Mouse (Mus musculus): ENCODE results near the gene Stag2. TPM values are rescaled to one million over a fixed set of nuclear protein-coding genes. Genes with fewer than 3 reads are reported as not detected.

Gene Stag2
- 23.0 and 25.7 TPM in 2 replicates for polyA plus RNA-seq (2015; fragmentation: Nextera tagmentation; extraction: Ambion mirVana)

DNA sequence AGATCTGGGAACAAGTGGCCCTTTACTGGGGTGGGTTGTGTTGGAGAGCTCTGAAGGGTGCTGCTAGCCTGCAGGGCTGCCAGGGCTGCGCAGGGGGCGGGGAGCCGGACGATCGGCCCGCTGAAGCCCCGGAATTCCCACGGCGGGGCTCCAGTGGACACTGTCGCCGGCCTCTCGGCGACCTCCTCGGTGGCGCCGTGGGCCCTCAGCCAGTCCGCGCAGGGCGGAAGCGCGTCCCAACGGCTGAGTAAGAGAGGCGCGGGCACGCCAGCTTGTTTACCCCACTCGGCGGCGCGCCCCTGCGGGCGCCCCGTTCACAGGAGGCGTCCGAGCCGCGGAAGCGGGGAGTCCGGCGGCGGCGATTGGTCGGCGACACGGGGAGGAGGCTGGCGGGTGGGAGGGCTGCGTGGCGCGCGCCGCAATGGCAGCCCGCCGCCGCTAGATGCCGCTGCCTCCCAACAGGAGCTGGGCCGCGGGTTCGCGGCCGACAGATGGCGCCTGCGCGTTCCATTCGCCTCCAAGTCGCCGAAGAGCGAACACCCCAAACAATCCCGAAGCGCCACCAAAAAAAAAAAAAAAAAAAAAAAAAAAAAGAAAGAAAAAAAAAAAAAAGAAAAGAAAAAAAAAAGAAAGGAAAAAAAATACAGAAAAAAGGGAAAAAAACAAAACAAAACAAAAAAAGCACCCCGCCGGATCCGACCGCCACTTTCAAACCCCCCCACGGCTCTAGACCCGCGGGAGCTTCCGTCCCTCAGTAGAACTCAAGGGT is at the start of gene Stag2:
Stag2 (plus strand) TSS at position 530 of the 769 bp plus-strand sequence.
- WGBS: 6% methylated on average over 56 of the region's 76 CpGs
- peak within 1 kb of the TSS; percentile 48 for H3K4me2 ChIP-seq (ENCODE audit: low read depth, low read length)
- peak within 1 kb of the TSS; percentile 62 for H3K4me3 ChIP-seq (ENCODE audit: low read length)
- H3K9ac ChIP-seq (ENCODE audit: low read depth, low read length): peak within 1 kb of the TSS; percentile 92
- no peaks in the 10 kb centered on the region for H3K36me3 ChIP-seq (ENCODE audit: control insufficient read depth, insufficient read depth, low read length)
- no peaks in the 10 kb centered on the region for H3K4me1 ChIP-seq (ENCODE audit: control insufficient read depth, insufficient read depth, low read length)
- no peaks in the 10 kb centered on the region for H3K9me3 ChIP-seq (ENCODE audit: control insufficient read depth, low read length)
- peak within 1 kb of the TSS; percentile 99 for H3K27ac ChIP-seq (ENCODE audit: low read length)
- no peaks in the 10 kb centered on the region for H3K27me3 ChIP-seq (replicated peaks; ENCODE audit: control insufficient read depth, insufficient read depth, low read length)
- peak; percentile 81 for ATAC-seq

- Histone ChIP-seq H3K4me1 (ENCODE audit: control insufficient read depth, insufficient read depth, low read length) (no peaks in the 10 kb centered on the region), H3K4me2 (ENCODE audit: low read depth, low read length) (no peak overlapping the region), H3K27ac (ENCODE audit: low read length) (no peak overlapping the region), H3K9me3 (ENCODE audit: control insufficient read depth, low read length) (no peaks in the 10 kb centered on the region), H3K9ac (ENCODE audit: low read depth, low read length) (no peak overlapping the region), H3K4me3 (ENCODE audit: low read length) (no peak overlapping the region), H3K36me3 (ENCODE audit: control insufficient read depth, insufficient read depth, low read length) (peaks cover 10% of the 10 kb centered on the region), H3K27me3 (replicated peaks; ENCODE audit: control insufficient read depth, insufficient read depth, low read length) (no peaks in the 10 kb centered on the region)
- 86% methylated on average over 6 of the region's 6 CpGs for WGBS
- no peak for ATAC-seq
Observed at GRCm38 (mm10) chrX:42107137-42107536, 42.0 kb upstream of the Stag2 start.

- no peak overlapping the region for H3K9ac ChIP-seq (ENCODE audit: low read depth, low read length)
- no peaks in the 10 kb centered on the region for H3K4me1 ChIP-seq (ENCODE audit: control insufficient read depth, insufficient read depth, low read length)
- no peak overlapping the region for H3K4me2 ChIP-seq (ENCODE audit: low read depth, low read length)
- no peaks in the 10 kb centered on the region for H3K9me3 ChIP-seq (ENCODE audit: control insufficient read depth, low read length)
- H3K36me3 ChIP-seq (ENCODE audit: control insufficient read depth, insufficient read depth, low read length): peaks cover 10% of the 10 kb centered on the region
- no peaks in the 10 kb centered on the region for H3K27me3 ChIP-seq (replicated peaks; ENCODE audit: control insufficient read depth, insufficient read depth, low read length)
- peak overlapping the region; percentile 41; the same call in 1 of the 2 replicates for H3K27ac ChIP-seq (ENCODE audit: low read length)
- peak; percentile 55 for ATAC-seq
- H3K4me3 ChIP-seq (ENCODE audit: low read length): no peak overlapping the region
- WGBS: 75% methylated on average over 1 of the region's 1 CpGs
Observed at GRCm38 (mm10) chrX:42110585-42110984, 38.5 kb upstream of the Stag2 start.

DNA sequence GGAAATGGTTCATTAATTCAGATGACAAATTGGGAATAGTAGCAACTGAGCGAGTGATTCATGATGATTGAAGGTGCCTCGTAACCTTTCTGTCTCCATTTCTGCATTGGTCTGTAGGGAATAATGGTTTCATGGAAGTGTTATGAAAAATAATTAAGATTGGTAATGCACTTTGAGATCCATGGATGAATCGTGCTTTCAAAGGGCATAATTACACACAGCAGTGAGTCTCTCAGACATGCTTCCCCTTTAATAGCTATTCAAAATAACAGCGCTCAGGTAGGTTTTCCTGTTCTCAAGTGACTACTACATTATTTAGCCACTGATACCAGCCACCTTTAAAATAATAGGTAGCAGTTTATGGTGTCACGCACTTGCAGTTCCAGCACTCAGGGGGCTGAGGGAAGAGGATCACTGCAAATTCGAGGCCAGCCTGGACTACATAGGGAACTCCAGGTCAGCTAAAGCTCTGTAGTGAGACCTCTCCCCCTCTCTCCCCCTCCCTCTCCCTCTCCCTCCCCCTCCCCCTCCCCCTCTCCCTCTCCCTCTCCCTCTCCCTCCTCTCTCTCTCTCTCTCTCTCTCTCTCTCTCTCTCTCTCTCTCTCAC is 29.6 kb upstream of the Stag2 start:
- Histone ChIP-seq H3K4me1 (ENCODE audit: control insufficient read depth, insufficient read depth, low read length) (no peaks in the 10 kb centered on the region), H3K4me3 (ENCODE audit: low read length) (no peak overlapping the region), H3K27ac (ENCODE audit: low read length) (no peak overlapping the region), H3K27me3 (replicated peaks; ENCODE audit: control insufficient read depth, insufficient read depth, low read length) (no peaks in the 10 kb centered on the region), H3K9me3 (ENCODE audit: control insufficient read depth, low read length) (no peaks in the 10 kb centered on the region), H3K4me2 (ENCODE audit: low read depth, low read length) (no peak overlapping the region), H3K36me3 (ENCODE audit: control insufficient read depth, insufficient read depth, low read length) (no peaks in the 10 kb centered on the region), H3K9ac (ENCODE audit: low read depth, low read length) (no peak overlapping the region)
- no peak for ATAC-seq
- 81% methylated on average over 6 of the region's 6 CpGs for WGBS

- no peak overlapping the region for H3K4me3 ChIP-seq (ENCODE audit: low read length)
- H3K36me3 ChIP-seq (ENCODE audit: control insufficient read depth, insufficient read depth, low read length): no peaks in the 10 kb centered on the region
- H3K27ac ChIP-seq (ENCODE audit: low read length): peak overlapping the region; percentile 70
- no peaks in the 10 kb centered on the region for H3K27me3 ChIP-seq (replicated peaks; ENCODE audit: control insufficient read depth, insufficient read depth, low read length)
- H3K4me1 ChIP-seq (ENCODE audit: control insufficient read depth, insufficient read depth, low read length): no peaks in the 10 kb centered on the region
- no peaks in the 10 kb centered on the region for H3K9me3 ChIP-seq (ENCODE audit: control insufficient read depth, low read length)
- no peak overlapping the region for H3K9ac ChIP-seq (ENCODE audit: low read depth, low read length)
- 67% methylated on average over 5 of the region's 5 CpGs for whole genome bisulfite sequencing
- ATAC-seq: peak; percentile 95
- no peak overlapping the region; the same call in 1 of the 2 replicates for H3K4me2 ChIP-seq (ENCODE audit: low read depth, low read length)
Observed at GRCm38 (mm10) chrX:42124963-42125697, 24.0 kb upstream of the Stag2 start.

DNA sequence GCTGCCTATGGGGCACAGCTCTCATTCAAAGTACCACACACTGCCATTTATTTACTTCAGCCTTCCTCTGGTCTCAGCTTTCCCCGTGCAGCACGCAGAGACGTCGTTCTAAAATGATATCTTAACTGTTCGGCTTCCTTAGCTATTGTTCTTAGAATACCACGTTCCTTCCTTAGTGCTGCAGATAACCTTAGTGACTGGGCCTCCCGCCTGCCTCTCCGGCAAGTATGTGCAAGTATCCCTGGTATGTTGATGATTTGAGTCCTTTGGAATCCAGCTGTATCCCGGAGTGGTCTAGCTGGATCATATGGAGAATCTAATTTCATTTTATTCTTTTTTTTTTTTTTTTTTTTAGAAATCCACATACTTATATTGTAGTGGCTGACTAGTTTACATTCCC is 9.2 kb upstream of the Stag2 start:
- no peaks in the 10 kb centered on the region for H3K27me3 ChIP-seq (replicated peaks; ENCODE audit: control insufficient read depth, insufficient read depth, low read length)
- H3K36me3 ChIP-seq (ENCODE audit: control insufficient read depth, insufficient read depth, low read length): no peaks in the 10 kb centered on the region
- no peak overlapping the region for H3K4me2 ChIP-seq (ENCODE audit: low read depth, low read length)
- no peak overlapping the region; the same call in 1 of the 2 replicates for H3K27ac ChIP-seq (ENCODE audit: low read length)
- no peak overlapping the region for H3K9ac ChIP-seq (ENCODE audit: low read depth, low read length)
- H3K4me3 ChIP-seq (ENCODE audit: low read length): no peak overlapping the region
- WGBS: 38% methylated on average over 9 of the region's 9 CpGs
- H3K9me3 ChIP-seq (ENCODE audit: control insufficient read depth, low read length): no peaks in the 10 kb centered on the region
- ATAC-seq: peak; percentile 74
- peaks cover 3% of the 10 kb centered on the region for H3K4me1 ChIP-seq (ENCODE audit: control insufficient read depth, insufficient read depth, low read length)

DNA sequence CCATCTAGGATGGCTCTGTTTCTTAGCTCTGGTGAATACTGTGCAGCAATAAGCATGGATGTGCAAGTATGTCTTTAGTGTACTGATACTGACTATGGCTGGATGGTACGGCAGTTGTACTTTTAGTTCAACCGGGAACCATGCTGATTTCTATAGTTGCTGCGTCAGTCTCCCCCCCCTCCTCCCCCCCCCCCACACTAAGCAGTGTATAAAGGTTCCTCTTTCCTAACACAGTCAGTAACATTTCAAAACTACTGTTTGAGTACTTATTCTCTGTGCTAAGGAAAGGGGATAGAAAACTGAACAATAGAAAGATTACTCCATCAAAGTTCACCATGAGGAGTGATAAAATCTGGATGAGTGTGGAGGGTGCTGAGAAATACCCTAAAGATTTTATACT is 6.5 kb upstream of the Stag2 start:
- H3K4me1 ChIP-seq (ENCODE audit: control insufficient read depth, insufficient read depth, low read length): peaks cover 3% of the 10 kb centered on the region
- no peaks in the 10 kb centered on the region for H3K36me3 ChIP-seq (ENCODE audit: control insufficient read depth, insufficient read depth, low read length)
- H3K27ac ChIP-seq (ENCODE audit: low read length): no peak overlapping the region
- no peak overlapping the region for H3K4me2 ChIP-seq (ENCODE audit: low read depth, low read length)
- 86% methylated on average over 3 of the region's 3 CpGs for WGBS
- no peaks in the 10 kb centered on the region for H3K27me3 ChIP-seq (replicated peaks; ENCODE audit: control insufficient read depth, insufficient read depth, low read length)
- no peaks in the 10 kb centered on the region for H3K9me3 ChIP-seq (ENCODE audit: control insufficient read depth, low read length)
- no peak overlapping the region for H3K9ac ChIP-seq (ENCODE audit: low read depth, low read length)
- ATAC-seq: no peak
- H3K4me3 ChIP-seq (ENCODE audit: low read length): no peak overlapping the region

DNA sequence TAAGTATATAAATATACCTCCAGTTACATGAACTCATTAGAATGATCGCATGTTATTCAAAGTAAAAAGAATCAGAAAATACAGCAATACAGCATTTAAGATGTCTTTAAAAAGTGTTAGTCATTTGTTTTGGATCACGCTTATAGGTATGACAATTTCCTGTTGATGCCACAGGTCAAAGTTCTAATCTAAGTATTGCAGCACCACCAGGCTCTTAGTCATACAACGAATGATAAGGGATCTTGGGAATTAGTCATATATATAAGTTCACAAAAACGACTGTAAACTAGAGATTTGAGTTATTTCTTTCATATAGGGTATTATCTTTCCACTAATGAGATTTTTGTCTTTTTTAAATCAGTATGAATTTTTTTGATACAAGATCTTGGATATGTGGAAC is 5.1 kb upstream of the Stag2 start:
- no peak overlapping the region for H3K4me3 ChIP-seq (ENCODE audit: low read length)
- H3K4me1 ChIP-seq (ENCODE audit: control insufficient read depth, insufficient read depth, low read length): peaks cover 3% of the 10 kb centered on the region
- no peak overlapping the region for H3K4me2 ChIP-seq (ENCODE audit: low read depth, low read length)
- WGBS: 66% methylated on average over 4 of the region's 4 CpGs
- H3K9me3 ChIP-seq (ENCODE audit: control insufficient read depth, low read length): no peaks in the 10 kb centered on the region
- H3K36me3 ChIP-seq (ENCODE audit: control insufficient read depth, insufficient read depth, low read length): no peaks in the 10 kb centered on the region
- H3K27me3 ChIP-seq (replicated peaks; ENCODE audit: control insufficient read depth, insufficient read depth, low read length): no peaks in the 10 kb centered on the region
- no peak for ATAC-seq
- H3K9ac ChIP-seq (ENCODE audit: low read depth, low read length): no peak overlapping the region
- H3K27ac ChIP-seq (ENCODE audit: low read length): no peak overlapping the region

- H3K4me2 ChIP-seq (ENCODE audit: low read depth, low read length): peak overlapping the region; percentile 48
- 48% methylated on average over 5 of the region's 5 CpGs for WGBS
- ATAC-seq: peak; percentile 52
- no peaks in the 10 kb centered on the region for H3K4me1 ChIP-seq (ENCODE audit: control insufficient read depth, insufficient read depth, low read length)
- H3K27ac ChIP-seq (ENCODE audit: low read length): peak overlapping the region; percentile 94
- no peaks in the 10 kb centered on the region for H3K27me3 ChIP-seq (replicated peaks; ENCODE audit: control insufficient read depth, insufficient read depth, low read length)
- H3K9ac ChIP-seq (ENCODE audit: low read depth, low read length): no peak overlapping the region
- no peak overlapping the region for H3K4me3 ChIP-seq (ENCODE audit: low read length)
- no peaks in the 10 kb centered on the region for H3K9me3 ChIP-seq (ENCODE audit: control insufficient read depth, low read length)
- H3K36me3 ChIP-seq (ENCODE audit: control insufficient read depth, insufficient read depth, low read length): no peaks in the 10 kb centered on the region
Observed at GRCm38 (mm10) chrX:42148016-42148451, 1.1 kb upstream of the Stag2 start.
